Mouse (Mus musculus): Measurements from ENCODE around the gene BC037034. TPM values are rescaled to one million over a fixed set of nuclear protein-coding genes. Genes with fewer than 3 reads are reported as not detected.
A peak's percentile ranks its signal among the peaks of the same experiment; 100 is the strongest.

BC037034 gene
- total and polyA plus RNA-seq, 2 experiments from 2014 or later = 13.5 to 89.3 TPM

DNA sequence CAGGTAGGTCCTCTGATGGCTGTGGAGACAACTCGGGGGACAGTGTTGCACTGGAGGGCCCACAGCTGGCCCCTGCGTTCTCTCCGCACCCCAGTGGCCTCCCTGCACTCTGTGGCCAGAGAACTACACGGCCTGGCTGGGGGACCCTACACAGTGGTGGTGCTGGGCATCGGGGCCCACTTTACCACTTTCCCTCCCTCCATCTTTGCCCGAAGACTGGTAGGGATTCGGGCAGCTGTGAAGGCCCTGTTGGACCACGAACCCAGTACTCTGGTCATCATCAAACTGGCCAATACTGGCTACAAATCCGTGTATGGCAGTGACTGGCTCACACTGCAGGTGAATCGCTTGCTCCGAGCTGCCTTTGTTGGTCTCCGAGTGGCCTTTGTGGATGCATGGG, 12.7 kb downstream of the BC037034 start:
- TF ChIP-seq CTCF (IDR thresholded peaks at IDR 0.05; ENCODE audit: low read depth) = no peak
- Histone ChIP-seq H3K27me3 (ENCODE audit: insufficient read depth, low read length) (no peaks in the 10 kb centered on the region), H3K36me3 (ENCODE audit: insufficient read depth, low read length) (no peaks in the 10 kb centered on the region), H3K4me1 (ENCODE audit: insufficient read depth, low read length) (peaks cover 2% of the 10 kb centered on the region), H3K27ac (no peak overlapping the region), H3K4me3 (ENCODE audit: low read length) (no peak overlapping the region), H3K9me3 (ENCODE audit: low read length) (no peaks in the 10 kb centered on the region), H3K4me2 (ENCODE audit: low read depth, low read length) (no peak overlapping the region), H3K9ac (replicated peaks; ENCODE audit: low read length) (no peak overlapping the region)
- WGBS = 86% methylated on average over 12 of the region's 12 CpGs
- ATAC-seq = no peak
- DNase-seq (ENCODE audit: low spot score) = no peak

DNA sequence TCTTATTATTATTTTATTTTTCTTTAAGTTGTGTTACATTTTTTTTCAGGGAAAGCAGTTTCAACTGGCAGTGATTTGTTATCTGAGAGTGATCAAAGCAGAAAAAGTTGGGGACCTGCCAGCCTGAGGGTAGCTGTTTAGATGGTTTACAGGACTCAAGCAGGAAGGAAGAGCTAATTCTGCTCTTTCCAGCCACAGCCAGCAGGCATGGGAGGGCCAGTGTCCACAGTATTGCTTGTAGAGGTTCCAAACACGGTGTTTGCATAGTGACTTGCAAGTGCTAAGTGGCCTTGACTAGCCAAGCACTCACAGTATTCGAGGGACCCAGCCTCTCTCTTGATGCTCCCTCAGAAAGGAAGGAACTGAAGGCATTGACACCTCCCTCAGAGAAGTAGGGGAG, 22.3 kb downstream of the BC037034 start:
- H3K27ac ChIP-seq = no peak overlapping the region
- H3K4me1 ChIP-seq (ENCODE audit: insufficient read depth, low read length) = no peaks in the 10 kb centered on the region
- H3K36me3 ChIP-seq (ENCODE audit: insufficient read depth, low read length) = no peaks in the 10 kb centered on the region
- no peak for TF ChIP-seq CTCF (IDR thresholded peaks at IDR 0.05; ENCODE audit: low read depth)
- ATAC-seq = no peak
- H3K9me3 ChIP-seq (ENCODE audit: low read length) = no peaks in the 10 kb centered on the region
- H3K27me3 ChIP-seq (ENCODE audit: insufficient read depth, low read length) = no peaks in the 10 kb centered on the region
- WGBS = 43% methylated on average over 2 of the region's 2 CpGs
- H3K4me3 ChIP-seq (ENCODE audit: low read length) = no peak overlapping the region
- H3K9ac ChIP-seq (replicated peaks; ENCODE audit: low read length) = no peak overlapping the region
- H3K4me2 ChIP-seq (ENCODE audit: low read depth, low read length) = no peak overlapping the region
- DNase-seq (ENCODE audit: low spot score) = no peak

- Histone ChIP-seq H3K9ac (replicated peaks; ENCODE audit: low read length) (no peak overlapping the region), H3K27ac (no peak overlapping the region), H3K4me3 (ENCODE audit: low read length) (no peak overlapping the region), H3K27me3 (ENCODE audit: insufficient read depth, low read length) (no peaks in the 10 kb centered on the region), H3K9me3 (ENCODE audit: low read length) (no peaks in the 10 kb centered on the region), H3K36me3 (ENCODE audit: insufficient read depth, low read length) (no peaks in the 10 kb centered on the region), H3K4me1 (ENCODE audit: insufficient read depth, low read length) (no peaks in the 10 kb centered on the region), H3K4me2 (ENCODE audit: low read depth, low read length) (no peak overlapping the region)
- ATAC-seq (no peak), DNase-seq (ENCODE audit: low spot score) (no peak)
- no peak for TF ChIP-seq CTCF (IDR thresholded peaks at IDR 0.05; ENCODE audit: low read depth)
These were observed 29.6 kb downstream of the BC037034 start for GRCm38 (mm10) chr5:138234224-138234623.

- ATAC-seq (no peak), DNase-seq (ENCODE audit: low spot score) (no peak)
- no peak overlapping the region for H3K27ac ChIP-seq
- H3K4me2 ChIP-seq (ENCODE audit: low read depth, low read length) = no peak overlapping the region
- H3K4me1 ChIP-seq (ENCODE audit: insufficient read depth, low read length) = no peaks in the 10 kb centered on the region
- no peaks in the 10 kb centered on the region for H3K36me3 ChIP-seq (ENCODE audit: insufficient read depth, low read length)
- 87% methylated on average over 2 of the region's 2 CpGs for WGBS
- H3K4me3 ChIP-seq (ENCODE audit: low read length) = no peak overlapping the region
- no peaks in the 10 kb centered on the region for H3K27me3 ChIP-seq (ENCODE audit: insufficient read depth, low read length)
- no peaks in the 10 kb centered on the region for H3K9me3 ChIP-seq (ENCODE audit: low read length)
- no peak overlapping the region for H3K9ac ChIP-seq (replicated peaks; ENCODE audit: low read length)
- no peak for TF ChIP-seq CTCF (IDR thresholded peaks at IDR 0.05; ENCODE audit: low read depth)
These were observed 30.1 kb downstream of the BC037034 start for GRCm38 (mm10) chr5:138233778-138234177.

GRCm38 (mm10) chr5:138229511-138229910, 34.3 kb downstream of the BC037034 start:
- no peak for DNase-seq (ENCODE audit: low spot score)
- H3K27ac ChIP-seq = no peak overlapping the region
- WGBS = 95% methylated on average over 3 of the region's 3 CpGs
- no peak for TF ChIP-seq CTCF (IDR thresholded peaks at IDR 0.05; ENCODE audit: low read depth)
- H3K27me3 ChIP-seq (ENCODE audit: insufficient read depth, low read length) = no peaks in the 10 kb centered on the region
- no peak overlapping the region for H3K9ac ChIP-seq (replicated peaks; ENCODE audit: low read length)
- ATAC-seq = no peak
- no peaks in the 10 kb centered on the region for H3K4me1 ChIP-seq (ENCODE audit: insufficient read depth, low read length)
- H3K36me3 ChIP-seq (ENCODE audit: insufficient read depth, low read length) = no peaks in the 10 kb centered on the region
- no peaks in the 10 kb centered on the region for H3K9me3 ChIP-seq (ENCODE audit: low read length)
- no peak overlapping the region for H3K4me3 ChIP-seq (ENCODE audit: low read length)
- H3K4me2 ChIP-seq (ENCODE audit: low read depth, low read length) = no peak overlapping the region

- Histone ChIP-seq H3K27me3 (ENCODE audit: insufficient read depth, low read length) (no peaks in the 10 kb centered on the region), H3K9ac (replicated peaks; ENCODE audit: low read length) (no peak overlapping the region), H3K4me1 (ENCODE audit: insufficient read depth, low read length) (no peaks in the 10 kb centered on the region), H3K4me3 (ENCODE audit: low read length) (no peak overlapping the region), H3K27ac (no peak overlapping the region), H3K36me3 (ENCODE audit: insufficient read depth, low read length) (no peaks in the 10 kb centered on the region), H3K9me3 (ENCODE audit: low read length) (no peaks in the 10 kb centered on the region), H3K4me2 (ENCODE audit: low read depth, low read length) (no peak overlapping the region)
- WGBS = 67% methylated on average over 3 of the region's 3 CpGs
- peak; percentile 9 for DNase-seq (ENCODE audit: low spot score)
- TF ChIP-seq CTCF (IDR thresholded peaks at IDR 0.05; ENCODE audit: low read depth) = peak; percentile 56
- no peak for ATAC-seq
These were observed 35.8 kb downstream of the BC037034 start for GRCm38 (mm10) chr5:138228026-138228425.

- no peak for TF ChIP-seq CTCF (IDR thresholded peaks at IDR 0.05; ENCODE audit: low read depth)
- no peak overlapping the region for H3K9ac ChIP-seq (replicated peaks; ENCODE audit: low read length)
- no peaks in the 10 kb centered on the region for H3K9me3 ChIP-seq (ENCODE audit: low read length)
- WGBS = 74% methylated on average over 2 of the region's 2 CpGs
- DNase-seq (ENCODE audit: low spot score) (no peak), ATAC-seq (no peak)
- no peak overlapping the region for H3K27ac ChIP-seq
- no peaks in the 10 kb centered on the region for H3K4me1 ChIP-seq (ENCODE audit: insufficient read depth, low read length)
- H3K4me3 ChIP-seq (ENCODE audit: low read length) = no peak overlapping the region
- H3K36me3 ChIP-seq (ENCODE audit: insufficient read depth, low read length) = no peaks in the 10 kb centered on the region
- no peaks in the 10 kb centered on the region for H3K27me3 ChIP-seq (ENCODE audit: insufficient read depth, low read length)
- no peak overlapping the region for H3K4me2 ChIP-seq (ENCODE audit: low read depth, low read length)
These were observed 36.5 kb downstream of the BC037034 start for GRCm38 (mm10) chr5:138227367-138227766.
